Mouse (Mus musculus) heart, embryonic 16.5 days (tissue): Measurements from ENCODE around the gene Msl2. TPM values are rescaled to one million over a fixed set of nuclear protein-coding genes. Genes with fewer than 3 reads are reported as not detected.

ENCODE experiments used
- ATAC-seq: fragments of 200-750 bp; cut with Nextera tagmentation; replicated peaks from 2 replicates; pipeline ENCODE4 v1.8.0; 2017; ENCODE audit warnings: moderate number of reproducible peaks; ENCODE audit not compliant: insufficient read depth, low FRiP score; ENCODE audit errors: extremely low read depth
- H3K27ac ChIP-seq: fragments of 300-500 bp; sonication (generic); 2 replicates; pipeline ENCODE4 v1.5.1; 2014; ENCODE audit warnings: mild to moderate bottlenecking, low read length, control low read depth, moderate library complexity
- H3K27me3 ChIP-seq: fragments of 300-500 bp; sonication (generic); 2 replicates; pipeline ENCODE4 v1.6.1; 2014; ENCODE audit warnings: low read length, mixed read lengths; ENCODE audit not compliant: control insufficient read depth, insufficient read depth
- H3K36me3 ChIP-seq: fragments of 300-500 bp; sonication (generic); 2 replicates; pipeline ENCODE4 v1.6.1; 2014; ENCODE audit not compliant: control insufficient read depth, insufficient read depth
- H3K4me1 ChIP-seq: fragments of 300-500 bp; sonication (generic); 2 replicates; pipeline ENCODE4 v1.6.1; 2014; ENCODE audit warnings: low read length, mixed read lengths; ENCODE audit not compliant: control insufficient read depth, insufficient read depth
- H3K4me2 ChIP-seq: fragments of 300-500 bp; sonication (generic); 2 replicates; pipeline ENCODE4 v1.6.1; 2014; ENCODE audit warnings: low read depth, mild to moderate bottlenecking, control low read depth, low read length
- H3K4me3 ChIP-seq: fragments of 300-500 bp; sonication (generic); 2 replicates; pipeline ENCODE4 v1.5.1; 2014; ENCODE audit warnings: mild to moderate bottlenecking, control low read depth, low read length
- H3K9ac ChIP-seq: fragments of 300-500 bp; sonication (generic); 2 replicates; pipeline ENCODE4 v1.6.1; 2014; ENCODE audit warnings: low read length, control low read depth
- H3K9me3 ChIP-seq: fragments of 300-500 bp; sonication (generic); replicated peaks from 2 replicates; pipeline ENCODE4 v1.6.1; 2016; ENCODE audit warnings: low read length; ENCODE audit not compliant: control insufficient read depth
- WGBS: fragments of 180-500 bp; shearing (Covaris S2); extraction: QIAGEN DNeasy Blood & Tissue Kit; methylation state at CpG from one replicate; pipeline ENCODE4 v1.1.7; 2014; 5-methylcytosine and 5-hydroxymethylcytosine counted together
- polyA plus RNA-seq: library from polyadenylated mRNA; unstranded; fragments of >200 nt; fragmentation: Nextera tagmentation; extraction: Ambion mirVana; gene quantifications from 2 replicates; pipeline ENCODE4 v1.2.1, GENCODE M21; 2015

Gene Msl2
- polyA plus RNA-seq, 1 experiment from 2014 or later: 2.9 TPM

DNA sequence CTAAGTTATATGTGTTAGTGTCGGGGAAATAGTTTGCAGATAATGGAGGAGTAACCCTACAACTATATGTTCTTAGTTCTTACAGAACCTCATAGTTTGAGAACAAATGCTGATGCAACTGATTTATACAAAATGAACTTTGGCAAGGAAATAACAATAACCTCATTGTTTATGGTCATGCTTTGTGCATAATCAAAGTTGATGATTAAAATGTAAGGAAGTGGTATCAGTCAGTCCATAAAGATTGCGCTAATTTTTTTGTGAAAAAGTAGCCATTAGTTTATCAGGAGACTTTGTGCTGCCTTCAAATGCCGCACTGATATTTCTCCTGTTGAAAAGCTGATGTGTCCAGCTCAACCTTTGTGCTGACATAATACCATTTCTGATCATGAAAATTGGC lies 28.4 kb downstream of the Msl2 start:
- Histone ChIP-seq H3K9ac (no peak overlapping the region), H3K4me2 (no peak overlapping the region), H3K4me3 (no peak overlapping the region), H3K36me3 (peaks cover 26% of the 10 kb centered on the region), H3K4me1 (peaks cover 12% of the 10 kb centered on the region), H3K27ac (no peak overlapping the region), H3K27me3 (no peaks in the 10 kb centered on the region), H3K9me3 (peaks cover 3% of the 10 kb centered on the region; the same call in 1 of the 2 replicates)
- 83% methylated on average over 3 of the region's 3 CpGs for WGBS
- ATAC-seq: no peak

DNA sequence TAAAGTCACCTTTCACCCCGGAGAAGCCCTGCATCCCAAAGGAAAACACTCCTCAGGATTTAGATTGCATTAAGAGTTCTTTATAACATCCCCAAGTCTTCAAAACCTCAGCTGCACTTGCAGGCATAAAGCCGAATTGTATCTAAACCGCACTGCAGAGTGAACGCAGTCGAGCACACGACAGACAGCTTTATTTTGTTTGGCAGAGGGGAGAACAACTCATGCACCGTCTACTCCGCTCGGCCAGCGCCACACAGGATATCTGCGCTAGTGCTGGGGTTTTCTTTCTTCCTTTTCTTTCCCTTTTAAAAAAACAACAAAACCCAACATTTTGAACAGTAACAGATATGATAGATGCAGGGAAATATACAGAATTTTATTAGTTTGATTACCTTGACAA lies 31.0 kb downstream of the Msl2 start:
- no peaks in the 10 kb centered on the region for H3K27me3 ChIP-seq
- H3K9ac ChIP-seq: no peak overlapping the region
- peaks cover 12% of the 10 kb centered on the region for H3K4me1 ChIP-seq
- peaks cover 25% of the 10 kb centered on the region for H3K36me3 ChIP-seq
- H3K4me2 ChIP-seq: no peak overlapping the region
- no peaks in the 10 kb centered on the region for H3K9me3 ChIP-seq
- WGBS: 68% methylated on average over 11 of the region's 11 CpGs
- H3K4me3 ChIP-seq: no peak overlapping the region
- no peak for ATAC-seq
- no peak overlapping the region for H3K27ac ChIP-seq

DNA sequence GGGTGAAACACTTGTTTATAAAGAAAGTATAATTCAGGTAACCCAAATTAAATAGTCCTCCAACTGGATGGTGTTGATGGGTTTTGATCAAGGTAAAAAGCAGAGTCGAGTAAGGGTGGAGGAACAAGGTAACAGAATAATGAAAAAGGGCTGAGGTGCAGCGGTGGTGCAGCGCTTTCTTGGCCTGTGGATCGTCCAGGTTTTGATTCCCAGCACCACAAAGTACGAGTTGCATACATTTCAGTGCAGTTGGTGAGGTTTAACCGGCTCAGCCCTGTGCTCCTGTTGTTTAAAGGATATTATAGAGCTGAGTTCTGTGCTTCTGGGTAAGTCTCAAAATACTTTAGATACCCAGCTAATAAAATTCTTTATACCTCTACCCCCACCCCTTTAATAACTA lies 31.8 kb downstream of the Msl2 start:
- Histone ChIP-seq H3K4me1 (peaks cover 18% of the 10 kb centered on the region), H3K4me2 (no peak overlapping the region), H3K9ac (no peak overlapping the region), H3K4me3 (no peak overlapping the region), H3K9me3 (no peaks in the 10 kb centered on the region), H3K27ac (no peak overlapping the region), H3K36me3 (peaks cover 23% of the 10 kb centered on the region), H3K27me3 (no peaks in the 10 kb centered on the region)
- WGBS: 95% methylated on average over 6 of the region's 6 CpGs
- no peak for ATAC-seq

DNA sequence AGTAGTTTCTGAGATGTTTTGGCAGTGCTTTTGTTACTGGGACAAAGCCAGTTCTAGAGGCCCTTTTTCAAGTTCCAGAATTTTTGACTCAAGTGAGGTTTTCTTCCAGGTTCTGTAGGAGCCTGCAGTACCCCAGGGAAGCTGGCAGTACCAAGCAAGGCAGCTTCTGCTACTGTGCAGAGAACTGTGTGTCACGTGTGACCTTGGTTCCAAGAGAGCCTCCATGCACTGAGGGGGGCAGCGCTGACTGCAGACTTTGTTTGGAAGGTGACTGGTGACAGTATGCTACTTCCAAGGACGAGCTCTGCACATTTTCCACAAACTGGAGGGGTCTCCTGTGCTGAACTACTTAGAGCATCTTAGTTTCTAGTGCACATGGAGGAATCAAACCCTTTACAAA lies 33.5 kb downstream of the Msl2 start:
- Histone ChIP-seq H3K4me1 (peaks cover 20% of the 10 kb centered on the region), H3K9ac (no peak overlapping the region), H3K9me3 (peaks cover 4% of the 10 kb centered on the region), H3K4me3 (no peak overlapping the region), H3K27ac (peak overlapping the region; percentile 58), H3K4me2 (no peak overlapping the region), H3K27me3 (no peaks in the 10 kb centered on the region), H3K36me3 (peaks cover 16% of the 10 kb centered on the region)
- 35% methylated on average over 3 of the region's 3 CpGs for WGBS
- peak; percentile 57; the same call in 1 of the 2 replicates for ATAC-seq

DNA sequence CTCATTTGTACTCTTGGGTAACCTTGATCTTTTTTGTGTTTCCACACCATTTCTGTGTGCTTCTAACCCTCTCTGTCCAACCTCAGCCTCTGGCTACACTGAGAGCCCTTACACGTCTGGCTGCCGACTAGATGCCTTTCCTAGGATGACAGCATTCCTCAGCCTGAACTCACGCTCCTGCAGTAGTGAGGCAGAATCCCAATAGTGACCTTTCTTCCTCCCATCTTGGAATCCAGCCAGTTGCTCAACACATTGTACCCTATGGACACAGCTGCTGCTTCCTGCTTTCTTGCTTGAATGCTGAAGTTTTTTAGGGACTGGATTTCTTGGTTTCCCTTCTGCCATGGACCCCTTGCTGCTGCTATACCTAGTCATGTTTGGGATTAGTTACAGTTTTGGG lies 36.1 kb downstream of the Msl2 start:
- ATAC-seq: peak; percentile 46
- Histone ChIP-seq H3K4me1 (peaks cover 24% of the 10 kb centered on the region), H3K36me3 (peaks cover 18% of the 10 kb centered on the region), H3K27ac (peak overlapping the region; percentile 59), H3K9me3 (peaks cover 4% of the 10 kb centered on the region), H3K4me2 (no peak overlapping the region), H3K9ac (no peak overlapping the region), H3K27me3 (no peaks in the 10 kb centered on the region), H3K4me3 (no peak overlapping the region)
- WGBS: 6% methylated on average over 3 of the region's 3 CpGs

DNA sequence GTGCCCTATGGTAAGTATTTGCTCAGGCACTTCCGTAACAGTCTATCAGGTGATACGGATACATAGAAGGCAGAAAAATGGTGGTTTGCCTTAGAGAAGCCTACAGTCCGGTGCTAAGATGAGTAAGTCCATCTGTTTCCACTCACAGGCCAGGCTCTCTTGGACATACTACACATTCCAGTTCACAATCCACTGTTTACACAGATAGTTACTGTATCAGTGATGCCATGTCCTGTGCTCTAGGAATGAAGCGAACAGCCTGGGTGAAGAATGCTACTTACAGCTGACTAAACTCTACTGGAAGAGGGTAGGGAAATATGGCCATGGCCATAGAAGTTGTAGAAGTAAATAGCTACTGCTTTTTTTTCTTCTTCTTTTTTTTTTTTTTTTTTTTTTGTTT lies 39.4 kb downstream of the Msl2 start:
- 63% methylated on average over 4 of the region's 4 CpGs for WGBS
- Histone ChIP-seq H3K9ac (no peak overlapping the region), H3K27me3 (no peaks in the 10 kb centered on the region), H3K4me2 (no peak overlapping the region), H3K27ac (no peak overlapping the region), H3K4me1 (peaks cover 19% of the 10 kb centered on the region), H3K4me3 (no peak overlapping the region), H3K36me3 (peaks cover 22% of the 10 kb centered on the region), H3K9me3 (peaks cover 4% of the 10 kb centered on the region)
- 0 out of 2 replicates have a peak, but pooled peaks have one; percentile 33 for ATAC-seq

DNA sequence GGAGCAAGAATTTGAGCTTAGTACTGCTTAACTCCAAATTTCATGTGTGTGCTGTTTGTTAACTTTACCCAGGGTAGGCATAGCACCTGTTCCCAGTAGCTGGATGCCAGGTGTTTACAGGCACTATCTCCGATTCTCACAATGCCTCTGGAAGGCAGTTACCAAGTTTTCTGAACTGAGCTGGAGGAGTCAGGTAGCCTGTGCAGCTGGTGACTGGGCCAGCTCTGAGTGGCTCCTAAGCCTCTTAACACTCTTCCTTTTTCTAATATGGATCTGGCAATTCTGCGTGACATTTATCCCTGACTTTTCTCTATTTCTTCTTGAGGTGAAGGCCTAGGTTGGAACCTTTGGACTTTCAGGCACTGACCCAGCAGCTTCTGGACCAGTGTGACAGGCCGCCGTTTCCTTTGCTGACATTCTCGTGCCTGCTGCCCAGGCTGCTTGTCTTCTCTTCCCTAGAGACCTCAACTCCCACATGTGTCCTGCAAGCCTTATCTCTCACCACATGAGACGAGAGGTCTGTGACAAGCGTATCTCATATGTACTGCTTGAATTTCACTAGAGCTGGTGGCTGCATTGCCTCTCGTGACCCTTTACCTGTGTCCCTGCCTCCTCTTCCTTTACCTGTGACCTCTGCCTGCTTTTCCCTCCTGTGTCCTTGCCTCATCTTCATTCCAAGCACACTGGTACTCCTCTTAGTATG lies 40.4 kb downstream of the Msl2 start:
- no peak overlapping the region for H3K9ac ChIP-seq
- H3K4me3 ChIP-seq: no peak overlapping the region
- WGBS: 54% methylated on average over 8 of the region's 8 CpGs
- no peaks in the 10 kb centered on the region for H3K27me3 ChIP-seq
- peaks cover 4% of the 10 kb centered on the region for H3K9me3 ChIP-seq
- H3K4me1 ChIP-seq: peaks cover 18% of the 10 kb centered on the region
- H3K27ac ChIP-seq: no peak overlapping the region
- H3K4me2 ChIP-seq: no peak overlapping the region
- no peak for ATAC-seq
- H3K36me3 ChIP-seq: peaks cover 22% of the 10 kb centered on the region

DNA sequence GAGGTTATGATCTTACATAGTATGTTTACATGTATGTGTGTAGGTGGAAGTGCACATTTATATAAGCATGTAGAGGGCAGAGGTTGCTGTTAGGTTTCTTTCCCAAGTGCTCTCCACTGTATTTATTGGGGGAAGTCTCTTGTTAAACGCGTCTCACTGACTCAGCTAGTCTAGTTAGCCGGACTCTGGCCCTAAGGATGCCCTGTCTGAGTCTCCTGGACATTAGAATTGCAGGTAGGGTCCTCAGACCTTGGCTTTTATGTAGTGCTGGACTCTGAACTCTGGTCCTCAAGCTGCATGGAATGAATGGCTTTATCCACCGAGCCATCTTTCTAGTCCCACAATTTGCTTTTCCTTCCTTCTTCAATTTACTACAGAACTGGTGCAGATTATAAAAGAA lies 69.7 kb downstream of the Msl2 start:
- 91% methylated on average over 4 of the region's 4 CpGs for WGBS
- no peak overlapping the region for H3K4me3 ChIP-seq
- H3K9me3 ChIP-seq: no peaks in the 10 kb centered on the region
- H3K27me3 ChIP-seq: no peaks in the 10 kb centered on the region
- H3K9ac ChIP-seq: no peak overlapping the region
- no peak overlapping the region for H3K4me2 ChIP-seq
- peaks cover 32% of the 10 kb centered on the region for H3K36me3 ChIP-seq
- ATAC-seq: no peak
- H3K27ac ChIP-seq: no peak overlapping the region
- H3K4me1 ChIP-seq: no peaks in the 10 kb centered on the region

DNA sequence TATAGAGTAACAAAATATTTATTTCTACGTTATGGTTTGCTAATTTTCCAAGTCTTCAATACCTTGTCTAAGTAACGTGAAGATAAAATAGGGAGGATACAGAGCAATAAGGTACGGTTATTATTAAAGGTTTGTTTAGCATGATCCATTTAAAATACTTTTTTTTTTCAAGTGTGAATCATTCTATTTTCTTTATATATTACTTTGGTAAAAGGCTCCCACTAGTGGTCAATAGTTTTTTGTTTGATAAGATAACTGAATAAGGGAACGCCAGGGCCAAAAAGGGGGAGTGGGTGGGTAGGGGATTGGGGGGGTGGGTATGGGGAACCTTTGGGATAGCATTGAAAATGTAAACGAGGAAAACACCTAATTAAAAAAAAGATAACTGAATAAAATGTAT lies 79.0 kb downstream of the Msl2 start:
- 71% methylated on average over 5 of the region's 5 CpGs for WGBS
- Histone ChIP-seq H3K4me2 (no peak overlapping the region), H3K27me3 (no peaks in the 10 kb centered on the region), H3K4me1 (no peaks in the 10 kb centered on the region), H3K36me3 (peaks cover 15% of the 10 kb centered on the region; the same call in 1 of the 2 replicates), H3K9ac (no peak overlapping the region), H3K27ac (no peak overlapping the region), H3K4me3 (no peak overlapping the region), H3K9me3 (no peaks in the 10 kb centered on the region)
- ATAC-seq: no peak
